Mouse (Mus musculus) right cerebral cortex, postnatal 4 days (tissue): ENCODE measurements at regions not wholly inside any gene's neighbourhood (a gene's known extent, or its start where the extent isn't known, plus 50 kb on each side); places are given as distances from the start of the nearest gene placed in this dataset.
"Not testable (repeated sequence)": the region's sequence is repeated elsewhere in the genome, so short reads cannot be mapped to it uniquely, and the experiment has no call there.

ENCODE experiments used
- DNase-seq: peaks from one replicate; pipeline ENCODE4 v3.0.0-alpha.2; 2022

DNA sequence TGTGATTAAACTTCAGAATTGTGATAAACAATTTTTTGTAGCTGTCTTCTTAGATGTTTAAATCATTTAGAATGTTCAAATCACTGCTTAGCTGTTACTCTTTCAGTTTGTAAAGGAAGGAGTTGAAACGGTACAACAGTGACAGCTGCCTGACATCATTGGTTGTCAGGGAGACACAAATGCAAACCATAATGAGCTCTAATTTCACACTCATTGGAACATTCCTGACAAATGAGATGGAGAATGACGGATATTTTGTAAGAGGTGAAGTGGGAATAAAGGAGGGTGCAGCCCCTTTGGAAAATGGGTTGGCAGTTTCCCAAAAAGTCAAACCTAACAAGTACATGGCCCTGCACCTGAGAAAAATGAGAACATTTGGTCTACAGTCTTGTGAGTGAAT is 62.5 kb downstream of the Rad51ap2 start:
- no peak for DNase-seq

DNA sequence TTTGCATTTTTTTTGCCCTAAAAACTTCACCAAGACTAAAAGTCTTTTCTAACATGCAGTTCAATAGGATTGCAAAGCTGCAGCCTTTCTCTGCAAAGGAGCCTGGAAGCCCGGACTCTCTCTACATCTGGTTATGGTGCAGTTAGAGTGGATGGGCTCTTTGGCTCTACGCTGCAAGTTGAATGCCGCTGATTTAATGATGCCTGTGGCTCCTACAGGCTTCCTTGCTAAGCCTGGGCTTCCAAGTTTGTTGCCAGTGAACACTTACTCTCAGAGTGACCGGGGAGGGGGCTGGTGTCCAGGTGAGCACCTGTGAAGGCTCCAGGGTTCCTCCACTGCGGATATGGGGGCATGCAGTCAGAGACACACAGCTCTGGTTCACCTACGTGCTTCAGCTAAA is 107.0 kb downstream of the Rad51ap2 start:
- DNase-seq, result no peak

DNA sequence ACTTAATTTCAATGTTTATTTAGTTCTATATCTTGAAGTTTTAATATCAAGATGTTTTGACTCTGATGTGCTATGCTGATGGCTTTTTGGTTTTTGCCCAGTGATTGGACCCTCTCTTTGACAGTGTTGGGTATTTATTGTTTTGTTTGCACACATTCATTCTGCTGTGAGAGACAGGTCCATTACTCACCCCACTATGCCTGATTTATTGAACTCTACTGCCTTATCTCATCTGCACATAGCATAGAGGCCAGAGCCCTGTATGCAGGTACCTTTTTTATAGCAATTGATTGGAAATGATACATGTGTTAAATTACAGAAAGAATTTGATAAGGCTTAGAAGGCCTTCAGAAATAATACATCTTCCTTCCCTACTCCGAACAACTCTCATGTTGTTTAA is 114.3 kb downstream of the Rad51ap2 start:
- no peak for DNase-seq

DNA sequence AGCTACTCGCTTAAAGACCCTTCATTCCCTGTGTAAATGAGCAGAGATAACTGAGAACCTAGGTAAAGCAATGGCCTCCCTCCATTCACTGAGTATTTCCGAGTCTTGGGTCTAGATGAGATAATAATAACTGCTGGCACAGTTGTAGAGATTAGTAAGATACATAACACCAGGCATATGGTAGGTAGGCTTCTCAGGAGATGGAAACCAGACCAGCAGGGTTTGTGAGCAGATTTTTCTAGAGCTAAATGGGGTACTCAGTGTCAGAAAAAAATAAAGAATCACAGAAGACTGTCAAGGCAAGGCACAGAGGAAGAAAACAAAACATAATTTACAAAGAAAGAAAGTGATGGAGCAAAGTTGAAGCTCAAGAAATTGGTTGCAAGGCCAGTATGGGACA is 148.1 kb downstream of the Rad51ap2 start:
- DNase-seq, result no peak

DNA sequence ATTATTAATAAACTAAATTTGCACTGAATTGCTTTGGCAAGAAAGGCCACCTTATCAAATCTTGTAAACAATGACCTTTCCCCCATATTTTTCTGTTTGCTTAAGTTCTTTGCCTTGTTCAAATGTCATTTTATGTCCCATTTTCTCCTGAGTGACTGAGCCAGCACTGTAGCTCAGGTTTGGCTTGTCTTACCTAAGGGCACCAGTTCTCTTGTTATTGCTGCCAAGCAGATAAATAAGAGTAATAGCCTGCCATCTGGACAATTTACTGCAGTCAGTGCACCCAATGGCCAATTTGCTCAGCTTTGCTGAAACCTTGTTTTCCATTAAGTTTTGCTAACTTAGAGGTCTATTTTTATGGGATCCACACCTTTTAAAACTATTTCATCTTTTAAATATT is 152.9 kb downstream of the Rad51ap2 start:
- DNase-seq, result no peak

DNA sequence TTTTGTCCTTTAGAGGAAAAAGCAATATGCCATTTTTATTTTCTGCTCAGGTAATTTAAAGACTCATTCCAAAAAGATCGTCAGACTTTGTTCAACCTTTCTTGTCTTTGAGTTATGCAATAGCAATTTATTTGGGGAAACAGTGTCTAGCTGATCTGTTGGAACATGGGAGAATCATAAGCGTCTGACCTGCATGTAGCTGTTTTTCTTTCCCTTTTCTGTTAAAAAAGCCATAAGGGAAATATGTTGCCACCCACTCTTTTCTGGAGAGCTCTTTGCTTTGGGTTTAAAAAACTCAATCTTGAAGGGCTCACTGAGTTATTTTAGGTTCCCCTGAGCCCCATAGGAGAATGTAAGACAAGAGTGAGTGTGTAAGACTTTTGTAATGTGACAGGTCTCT is 155.8 kb downstream of the Rad51ap2 start:
- no peak for DNase-seq

DNA sequence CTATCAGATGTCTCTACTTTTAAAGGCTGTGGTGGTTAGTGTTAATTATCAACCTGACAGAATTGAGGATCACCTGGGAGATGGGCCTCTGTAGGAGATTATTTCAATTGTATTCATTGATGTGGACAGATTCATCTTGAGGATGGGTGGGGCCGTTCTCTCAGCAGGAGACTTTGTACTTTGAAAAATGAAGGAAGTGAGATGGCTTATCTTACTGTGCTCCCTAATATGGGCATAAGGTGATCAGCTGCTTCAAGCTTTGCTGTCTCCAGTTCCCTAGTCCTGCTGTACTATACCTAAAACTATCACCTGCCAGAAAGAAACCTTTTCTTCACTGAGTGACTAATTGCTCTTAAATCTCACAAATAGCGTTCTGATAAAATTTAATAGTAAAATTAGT is 159.4 kb downstream of the Rad51ap2 start:
- no peak for DNase-seq

DNA sequence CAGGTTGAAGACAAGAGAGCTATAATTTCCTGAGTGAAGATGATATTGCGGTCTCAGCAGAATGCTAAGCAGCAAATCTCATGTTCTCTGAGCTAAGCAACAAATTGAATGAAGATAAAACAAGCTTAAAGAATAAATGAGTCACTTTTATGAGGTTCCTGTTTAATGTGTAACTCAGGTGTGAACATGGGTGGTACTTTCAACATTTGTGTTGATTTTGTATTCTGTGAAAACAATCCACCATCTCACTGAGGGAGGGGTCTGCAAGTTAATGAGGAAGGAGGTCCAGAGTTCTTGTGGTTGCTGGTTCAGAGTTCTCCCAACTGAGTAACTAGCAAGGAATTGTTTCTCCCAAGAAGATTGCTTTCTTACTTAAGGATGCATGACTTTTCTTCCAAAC is 167.7 kb downstream of the Rad51ap2 start:
- no peak for DNase-seq

DNA sequence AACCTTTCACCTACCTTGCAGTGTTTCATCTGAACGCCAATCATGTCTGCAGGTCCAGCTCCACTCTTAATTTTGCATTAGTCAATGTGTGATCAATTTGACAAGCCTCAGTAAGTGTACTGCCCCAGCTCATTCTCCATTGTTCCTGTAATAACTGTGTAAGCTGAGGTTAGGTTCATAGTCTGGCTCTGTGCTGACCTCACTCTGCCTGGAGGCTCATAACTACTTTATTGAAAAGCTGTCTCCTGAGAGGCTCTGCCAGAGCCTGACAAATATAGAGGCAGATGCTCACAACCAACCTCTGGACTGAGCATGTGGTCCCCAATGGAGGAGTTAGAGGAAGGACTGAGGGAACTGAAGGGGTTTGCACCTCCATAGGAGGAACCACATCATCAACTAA is 174.3 kb downstream of the Rad51ap2 start:
- no peak for DNase-seq

DNA sequence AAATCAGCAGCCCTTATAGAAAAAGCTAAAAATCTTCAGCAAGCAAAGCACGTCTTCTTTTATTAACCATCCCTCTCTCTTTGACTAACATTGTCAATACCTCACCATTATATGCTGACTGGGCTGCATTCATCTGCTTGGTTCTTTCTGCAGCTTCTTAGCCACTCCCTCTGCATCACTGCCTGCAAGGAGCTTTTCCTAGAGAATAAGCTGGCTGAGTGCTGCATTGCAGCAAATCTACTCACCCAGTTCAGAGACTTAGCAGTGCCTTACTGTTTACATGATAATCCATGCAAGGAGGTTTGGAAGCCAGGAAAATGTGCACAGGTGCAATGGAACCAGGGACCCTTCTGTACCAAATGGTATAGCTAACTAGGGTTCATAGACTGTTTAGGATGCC is 175.9 kb downstream of the Rad51ap2 start:
- DNase-seq, result no peak

DNA sequence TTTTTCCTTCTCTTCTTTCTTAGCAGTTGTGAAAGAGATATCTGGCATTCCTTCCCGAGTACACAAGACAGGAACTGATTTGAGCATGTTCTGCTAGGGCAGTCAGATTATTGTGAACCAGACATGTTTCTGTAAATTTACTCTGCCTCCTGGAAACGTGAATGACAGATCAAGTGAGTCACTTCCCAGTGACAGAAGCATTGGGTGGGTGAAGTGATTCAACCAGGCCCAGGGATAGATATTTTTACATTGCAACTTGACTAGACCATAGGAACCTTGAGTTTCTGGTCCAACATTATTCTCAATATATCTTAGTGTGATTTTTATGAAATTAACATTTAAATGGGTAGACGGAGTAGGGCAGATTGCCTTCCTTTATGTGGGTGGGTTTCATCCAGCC is 217.4 kb downstream of the Rad51ap2 start:
- DNase-seq, result no peak

DNA sequence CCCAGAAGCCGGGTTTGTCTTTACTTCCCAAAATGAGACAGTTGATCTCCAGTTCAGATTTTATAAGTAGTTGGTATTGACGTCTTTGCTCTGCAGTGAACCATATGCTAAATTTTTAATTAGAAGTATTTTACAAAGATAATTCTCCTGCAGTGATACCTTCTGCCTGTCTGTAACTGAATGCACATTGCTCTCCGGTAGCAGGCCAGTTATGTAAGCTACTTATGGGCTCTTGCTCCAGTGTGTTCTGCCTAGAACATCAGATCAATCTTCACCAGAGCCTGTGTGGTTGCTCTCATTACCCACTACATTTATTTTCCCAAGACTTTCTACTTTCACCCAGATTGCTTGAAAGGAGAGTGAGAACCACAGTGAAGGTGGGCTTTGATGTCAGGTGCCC is 238.9 kb downstream of the Rad51ap2 start:
- DNase-seq, result no peak

DNA sequence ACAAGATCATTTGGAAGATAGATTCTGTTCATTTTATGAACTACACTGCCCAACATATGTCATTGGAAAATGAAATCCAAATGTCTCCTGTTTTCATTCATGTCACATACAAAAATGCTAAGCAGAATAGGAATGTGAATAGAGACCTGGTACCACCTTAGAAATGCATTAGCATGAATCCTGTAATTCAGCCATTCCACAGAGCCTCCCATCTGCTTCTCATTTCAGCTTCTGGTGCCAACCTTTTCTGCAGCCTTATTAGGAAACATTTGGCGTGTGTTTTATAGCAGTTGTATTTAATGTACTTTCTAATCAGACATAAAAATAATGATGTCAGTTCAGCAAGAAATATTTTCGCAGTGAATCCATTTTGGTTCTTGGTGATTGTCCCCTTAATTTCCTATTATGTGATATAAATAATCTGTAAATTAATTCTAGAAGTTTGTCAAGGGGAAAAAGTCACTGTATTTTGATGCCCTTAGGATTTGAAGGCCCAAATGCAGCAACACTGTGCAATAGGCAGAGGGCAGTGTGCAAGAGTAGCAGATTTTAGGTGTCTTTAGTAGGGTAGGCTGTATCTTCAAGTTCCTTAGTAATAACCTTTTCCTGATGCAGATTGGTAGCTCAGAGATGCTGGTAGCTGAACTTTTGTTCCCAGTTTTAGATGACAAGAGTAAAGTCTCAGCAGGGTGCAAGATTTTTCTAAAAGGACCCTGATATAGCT is 253.2 kb downstream of the Rad51ap2 start:
- no peak for DNase-seq

DNA sequence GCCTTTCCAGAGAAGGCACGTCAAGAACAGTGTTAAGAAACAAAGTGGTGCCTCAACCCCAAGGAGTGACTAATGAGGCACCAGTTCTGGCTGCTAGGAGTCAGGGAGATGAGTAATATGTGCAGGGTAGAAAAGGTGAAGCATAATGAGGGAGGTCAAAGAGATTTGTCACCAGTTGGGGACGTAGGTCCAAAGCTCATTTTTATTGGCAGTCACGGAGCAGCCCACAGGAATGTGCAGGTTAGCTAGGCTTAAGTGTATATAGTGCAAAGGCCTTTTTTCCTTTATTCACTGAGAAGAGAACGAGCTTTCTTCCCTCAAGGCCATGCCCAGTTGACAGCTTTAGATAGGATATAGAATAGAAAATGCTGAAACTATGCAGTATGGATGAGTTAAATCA is 261.8 kb downstream of the Rad51ap2 start:
- no peak for DNase-seq

DNA sequence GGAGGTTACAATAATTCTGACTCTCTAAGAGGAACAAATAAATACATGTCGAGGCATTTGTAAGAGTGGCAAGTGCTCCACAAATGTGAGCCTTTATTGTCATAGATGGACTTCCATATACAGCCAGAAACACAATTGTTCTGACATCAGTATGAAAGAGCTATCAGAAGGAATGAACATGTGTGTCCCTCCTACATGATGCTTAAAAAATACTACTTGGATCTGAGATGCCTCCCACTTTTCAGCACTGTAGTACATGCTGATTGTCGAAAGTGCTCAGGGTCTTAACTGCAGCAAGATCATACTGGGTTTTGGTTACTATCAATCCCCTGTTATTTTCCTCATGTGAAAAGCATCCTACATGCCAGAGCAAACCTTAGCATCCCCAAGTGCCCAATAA is 295.6 kb downstream of the Rad51ap2 start:
- DNase-seq, result no peak

DNA sequence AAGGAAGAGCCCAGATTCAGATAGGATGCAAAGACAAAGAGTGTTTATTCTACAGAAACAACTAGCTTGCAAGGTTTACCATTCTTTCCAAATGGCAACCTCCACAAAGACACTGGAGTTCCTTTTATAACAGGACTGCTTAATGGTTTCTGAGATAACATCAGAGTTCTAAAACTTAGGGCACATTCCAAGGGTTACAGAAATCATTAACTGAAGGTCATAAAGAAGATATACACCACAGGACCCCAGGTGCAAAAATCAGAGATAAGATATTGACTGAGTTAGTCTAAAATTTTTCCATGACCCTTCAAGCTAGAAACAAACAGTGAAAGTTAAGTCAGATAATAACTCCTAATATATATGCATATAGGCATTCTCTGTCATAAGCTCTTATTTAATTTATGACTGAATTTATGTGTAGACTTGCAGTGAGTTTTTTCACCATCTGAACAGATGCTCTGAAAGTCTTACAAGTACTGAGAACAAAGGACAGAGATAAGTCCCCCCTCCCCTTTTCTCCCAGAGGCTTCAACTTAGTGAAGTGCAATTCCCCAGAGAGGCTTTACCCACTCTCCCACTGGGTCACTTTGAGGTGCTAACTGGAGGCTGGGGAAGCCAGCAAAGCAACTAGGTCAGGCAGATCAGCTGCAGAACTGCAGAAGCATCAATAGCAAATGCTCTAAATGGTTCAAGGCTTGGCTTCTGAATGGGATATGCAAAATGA is 298.5 kb downstream of the Rad51ap2 start:
- no peak for DNase-seq

DNA sequence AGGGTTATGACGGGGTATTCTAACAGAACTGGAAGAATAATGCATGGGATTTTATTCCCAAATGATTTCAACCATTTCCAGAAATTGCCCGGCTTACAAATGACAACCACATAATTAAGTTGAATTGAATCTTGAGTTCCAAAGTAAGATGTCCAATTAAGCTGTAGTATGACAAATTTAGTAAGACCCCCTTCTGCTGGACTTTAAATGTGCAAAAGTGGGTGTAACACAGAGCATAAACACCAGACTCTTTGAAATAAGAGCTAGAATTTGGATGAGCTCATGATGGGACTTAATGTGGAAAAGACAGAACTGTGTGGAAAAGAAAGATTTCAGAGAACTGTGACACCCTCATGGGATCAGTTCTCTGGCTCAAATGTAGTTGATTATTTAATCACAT is 346.4 kb downstream of the Rad51ap2 start:
- no peak for DNase-seq

DNA sequence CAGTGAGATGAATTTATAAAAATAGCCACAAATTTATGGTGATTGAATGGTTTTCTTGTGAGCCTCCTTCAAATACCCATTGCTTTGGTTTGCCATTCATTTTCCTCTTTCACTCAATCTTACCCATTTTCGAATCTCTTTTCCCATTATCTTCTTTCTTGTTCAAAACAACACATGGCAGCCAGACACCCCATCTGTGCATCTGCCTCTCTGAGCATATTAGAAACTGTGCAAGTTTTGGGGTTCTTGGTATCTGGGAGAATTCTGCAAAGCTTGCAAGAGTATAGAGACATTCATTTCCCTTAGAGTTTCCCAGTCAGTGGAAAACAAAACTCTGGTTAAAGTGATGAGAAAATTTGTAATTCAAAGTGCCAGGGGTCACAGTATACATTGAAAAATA is 347.3 kb downstream of the Rad51ap2 start:
- no peak for DNase-seq

DNA sequence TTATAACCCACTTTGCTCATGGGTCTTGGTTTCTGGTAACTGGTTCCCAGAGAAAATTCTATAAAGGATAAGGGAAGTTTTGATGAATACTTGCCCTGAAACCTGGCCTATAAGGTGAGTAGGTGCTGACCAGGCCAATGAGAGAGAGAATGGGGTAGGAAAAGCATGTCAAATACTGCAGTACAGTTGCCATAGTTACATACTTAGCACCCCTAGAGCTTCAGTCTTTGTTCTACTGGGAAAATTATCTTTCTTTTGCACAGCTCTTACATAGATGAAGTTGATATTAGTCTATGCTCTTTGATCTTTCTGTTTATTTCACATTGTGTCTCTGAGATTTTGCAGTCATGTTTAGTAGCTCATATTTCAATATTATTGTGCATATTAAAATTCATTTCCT is 373.8 kb downstream of the Rad51ap2 start:
- no peak for DNase-seq

DNA sequence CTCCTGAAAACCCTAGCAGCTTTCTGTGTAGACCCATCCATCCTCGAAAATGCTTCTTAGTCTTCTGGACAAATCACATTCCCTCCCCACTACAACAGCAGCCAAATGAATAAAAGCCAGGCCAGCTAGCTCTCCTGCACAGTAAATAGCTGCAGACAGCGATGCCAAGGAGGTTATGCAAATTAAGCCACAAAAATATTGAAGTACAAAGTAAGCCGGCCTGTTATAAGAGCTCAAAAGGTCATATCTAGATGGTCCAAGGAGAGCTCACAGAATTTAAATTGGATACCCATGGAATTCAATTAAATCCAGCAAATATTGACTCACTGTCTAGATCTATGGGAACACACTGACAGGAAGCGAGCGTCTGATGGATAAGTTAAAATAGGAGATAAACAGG is 375.4 kb downstream of the Rad51ap2 start:
- DNase-seq, result no peak

DNA sequence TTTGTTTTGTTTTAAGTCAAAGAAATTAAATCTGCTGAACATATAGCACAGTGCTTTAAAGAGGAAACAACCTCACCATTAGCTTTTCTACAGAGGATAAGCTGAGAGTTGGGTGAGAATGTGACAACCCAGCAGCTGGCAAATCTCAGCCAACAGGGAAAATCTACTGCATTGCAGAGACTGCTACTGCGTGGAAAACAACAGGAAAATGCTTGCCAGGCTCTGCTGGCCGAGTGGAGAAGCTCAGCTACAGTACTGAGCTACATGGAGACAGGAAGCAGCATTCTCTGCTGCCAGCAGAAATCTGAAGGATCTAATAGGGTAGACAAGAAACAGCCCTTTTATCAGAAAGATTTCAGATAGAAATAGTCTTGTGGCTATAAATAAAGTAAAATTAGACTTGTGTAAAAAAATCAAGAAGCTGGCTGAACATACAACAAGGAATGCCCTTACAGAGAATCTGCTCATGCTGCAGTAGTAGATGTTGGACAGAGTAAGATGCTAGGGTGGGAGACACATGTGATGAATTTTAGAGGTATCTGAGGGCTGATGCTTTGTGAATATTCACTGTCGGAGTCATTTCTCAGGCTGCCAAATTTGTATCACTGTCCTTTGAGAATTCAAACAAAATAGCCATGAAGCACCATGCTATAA is 382.1 kb downstream of the Rad51ap2 start:
- peak; percentile 6 for DNase-seq

DNA sequence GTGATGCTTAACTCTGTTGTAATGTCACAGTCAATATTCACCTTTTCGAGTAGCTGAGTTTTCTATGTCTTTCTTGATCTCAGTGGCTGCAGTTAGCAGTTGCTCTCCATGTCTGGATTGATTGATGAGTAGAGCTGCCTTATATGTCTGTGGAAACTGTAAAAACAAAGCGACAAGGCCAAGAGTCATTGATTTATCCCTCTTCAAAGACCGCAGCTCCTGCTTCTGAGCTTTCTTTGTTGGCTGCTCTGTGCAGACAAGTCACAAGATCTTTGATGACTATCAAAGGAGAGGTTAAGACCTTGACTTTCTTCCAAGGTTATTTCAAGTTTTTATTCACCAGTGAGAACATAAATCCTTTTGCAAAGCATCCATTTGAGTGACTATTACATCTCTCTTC is 395.2 kb downstream of the Rad51ap2 start:
- DNase-seq, result no peak

DNA sequence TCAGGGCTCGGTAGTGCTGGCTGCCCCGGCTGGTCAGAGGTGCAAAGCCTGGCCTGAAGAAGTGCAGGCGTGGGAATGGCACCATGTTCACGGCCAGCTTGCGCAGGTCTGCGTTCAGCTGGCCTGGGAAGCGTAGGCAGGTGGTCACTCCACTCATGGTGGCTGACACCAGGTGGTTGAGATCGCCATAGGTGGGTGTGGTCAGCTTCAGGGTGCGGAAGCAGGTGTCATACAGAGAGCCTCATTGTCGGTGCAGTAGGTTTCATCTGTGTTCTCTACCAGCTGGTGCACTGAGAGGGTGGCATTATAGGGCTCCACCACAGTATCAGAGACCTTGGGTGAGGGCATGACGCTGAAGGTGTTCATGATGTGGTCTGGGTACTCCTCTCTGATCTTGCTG is 380.1 kb upstream of the Fam49a start:
- DNase-seq, result not testable (repeated sequence)

DNA sequence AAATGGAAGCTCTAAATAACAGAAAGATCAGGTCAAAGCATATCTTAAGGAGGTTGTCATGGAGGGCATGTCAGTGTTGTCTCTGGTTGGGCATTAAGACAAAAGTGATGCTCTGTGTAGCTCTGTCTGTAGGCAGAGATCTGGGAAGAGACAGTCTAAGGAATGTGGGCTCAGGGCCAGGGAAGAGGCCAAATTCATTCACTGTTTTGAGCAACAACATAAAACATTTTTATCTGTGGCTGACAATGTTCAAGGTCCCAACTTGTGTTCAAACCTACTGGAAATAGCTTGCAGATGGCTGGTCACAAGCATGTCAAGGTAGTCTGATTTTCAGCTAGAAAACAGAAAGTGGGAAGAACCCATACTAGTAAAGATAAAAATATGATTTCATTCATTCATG is 374.6 kb upstream of the Fam49a start:
- DNase-seq, result no peak
